Mouse (Mus musculus) heart, adult 2 months (tissue): Measurements from ENCODE around the gene Trpv2. TPM values are rescaled to one million over a fixed set of nuclear protein-coding genes. Genes with fewer than 3 reads are reported as not detected.
A peak's percentile ranks its signal among the peaks of the same experiment; 100 is the strongest.

ENCODE experiments used
- DNase-seq, 2 experiments: peaks; one replicate each; pipeline ENCODE4 v3.0.0; 2021
- H3K27ac ChIP-seq: fragments of 200-600 bp; 2 replicates; pipeline ENCODE4 v1.8.1; 2022
- H3K27me3 ChIP-seq: fragments of 200-500 bp; 2 replicates; pipeline ENCODE4 v1.6.1; 2012; ENCODE audit warnings: mild to moderate bottlenecking, low read length, inconsistent platforms, mixed read lengths; ENCODE audit not compliant: control insufficient read depth, insufficient read depth
- H3K36me3 ChIP-seq: fragments of 200-500 bp; 2 replicates; pipeline ENCODE4 v1.6.1; 2012; ENCODE audit warnings: low read length, inconsistent platforms; ENCODE audit not compliant: control insufficient read depth, insufficient read depth
- H3K4me1 ChIP-seq: fragments of 200-500 bp; 2 replicates; pipeline ENCODE4 v1.6.1; 2011; ENCODE audit warnings: low read length; ENCODE audit not compliant: control insufficient read depth, insufficient read depth
- H3K4me3 ChIP-seq: fragments of 200-600 bp; 2 replicates; pipeline ENCODE4 v1.8.1; 2022
- H3K79me2 ChIP-seq: fragments of 200-500 bp; replicated peaks from 2 replicates; pipeline ENCODE4 v1.6.1; 2012; ENCODE audit warnings: mild to moderate bottlenecking, inconsistent platforms, low read length, moderate library complexity, mixed read lengths; ENCODE audit not compliant: control insufficient read depth, insufficient read depth
- H3K9ac ChIP-seq: fragments of 200-500 bp; 2 replicates; pipeline ENCODE4 v1.6.1; 2012; ENCODE audit warnings: low read depth, mild to moderate bottlenecking, control low read depth, inconsistent platforms, low read length, mixed read lengths
- CTCF ChIP-seq: fragments of 200-600 bp; IDR thresholded peaks from 2 replicates; pipeline ENCODE4 v1.8.1; 2022; ENCODE audit warnings: antibody characterized with exemption, mild to moderate bottlenecking, moderate library complexity
- EP300 ChIP-seq: fragments of 200-500 bp; IDR thresholded peaks from 2 replicates; pipeline ENCODE4 v1.6.1; 2011; ENCODE audit warnings: low read depth, low read length, control low read depth; ENCODE audit not compliant: insufficient read depth
- POLR2A ChIP-seq: fragments of 200-500 bp; IDR thresholded peaks from 2 replicates; pipeline ENCODE4 v1.6.1; 2011; ENCODE audit warnings: mild to moderate bottlenecking, low read depth, low read length, control low read depth; ENCODE audit not compliant: insufficient read depth
- WGBS: fragments of 180-500 bp; shearing (Covaris S2); methylation state at CpG from one replicate; pipeline ENCODE4 v1.1.7; 2018; 5-methylcytosine and 5-hydroxymethylcytosine counted together
- intact Hi-C: fragments of 180-260 bp; cut with DNase I; formaldehyde crosslinking; loops from one replicate; pipeline ENCODE4 v1.15.1; 2025
- polyA plus RNA-seq: library from polyadenylated mRNA; depleted of rRNA; stranded (reverse); fragments of >200 nt; gene quantifications from 2 replicates; pipeline ENCODE4 v1.2.3, GENCODE M21; 2012
- total RNA-seq, 2 experiments: library from RNA; stranded (reverse); gene quantifications; 2 replicates each; pipeline ENCODE4 v1.2.3; 2021

The Trpv2 gene
- total and polyA plus RNA-seq, 3 experiments = 2.6 to 4.6 (median 3.5) TPM

GRCm38 (mm10) chr11:62631138-62631537 lies 56.9 kb downstream of the Trpv2 start:
- H3K4me1 ChIP-seq = peaks cover 13% of the 10 kb centered on the region
- intact Hi-C loops = loop anchor here (2.0 kb wide), 1 partner anchor 18 kb away; the partner anchor contains the start of genes Lrrc75a and Mmgt2
- no peak overlapping the region for H3K4me3 ChIP-seq
- 80% methylated on average over 4 of the region's 4 CpGs for WGBS
- DNase-seq = no peak
- no peaks in the 10 kb centered on the region for H3K79me2 ChIP-seq
- TF ChIP-seq EP300 (no peak), POLR2A (no peak), CTCF (no peak)
- H3K9ac ChIP-seq = no peak overlapping the region
- H3K36me3 ChIP-seq = no peaks in the 10 kb centered on the region
- no peaks in the 10 kb centered on the region for H3K27me3 ChIP-seq
- H3K27ac ChIP-seq = no peak overlapping the region

GRCm38 (mm10) chr11:62635406-62635805 lies 61.1 kb downstream of the Trpv2 start:
- Histone ChIP-seq H3K79me2 (no peaks in the 10 kb centered on the region), H3K27ac (peak overlapping the region; percentile 65), H3K9ac (no peak overlapping the region), H3K4me3 (no peak overlapping the region), H3K4me1 (peaks cover 8% of the 10 kb centered on the region), H3K36me3 (no peaks in the 10 kb centered on the region), H3K27me3 (no peaks in the 10 kb centered on the region)
- WGBS = 36% methylated on average over 3 of the region's 3 CpGs
- DNase-seq = peak in 1 of 2 experiments; percentile 37
- TF ChIP-seq EP300 = no peak
- TF ChIP-seq POLR2A = no peak
- TF ChIP-seq CTCF = no peak
- intact Hi-C loops = no loop called here

GRCm38 (mm10) chr11:62636105-62636839 lies 62.0 kb downstream of the Trpv2 start:
- Histone ChIP-seq H3K4me1 (peaks cover 8% of the 10 kb centered on the region), H3K36me3 (no peaks in the 10 kb centered on the region), H3K27me3 (no peaks in the 10 kb centered on the region), H3K27ac (peak overlapping the region; percentile 65), H3K4me3 (no peak overlapping the region), H3K79me2 (no peaks in the 10 kb centered on the region), H3K9ac (no peak overlapping the region)
- intact Hi-C loops = no loop called here
- TF ChIP-seq EP300 (no peak), CTCF (no peak), POLR2A (no peak)
- WGBS = 22% methylated on average over 11 of the region's 11 CpGs
- DNase-seq = no peak

GRCm38 (mm10) chr11:62636840-62637221 lies 62.5 kb downstream of the Trpv2 start:
- Histone ChIP-seq H3K4me1 (peaks cover 9% of the 10 kb centered on the region), H3K27me3 (no peaks in the 10 kb centered on the region), H3K79me2 (no peaks in the 10 kb centered on the region), H3K36me3 (no peaks in the 10 kb centered on the region), H3K27ac (peak overlapping the region; percentile 65), H3K4me3 (no peak overlapping the region), H3K9ac (no peak overlapping the region)
- intact Hi-C loops = no loop called here
- TF ChIP-seq EP300 (no peak), POLR2A (peak; percentile 44; the same call in 1 of the 2 replicates), CTCF (no peak)
- peak in 1 of 2 experiments; percentile 62 for DNase-seq
- 40% methylated on average over 3 of the region's 3 CpGs for WGBS

- Histone ChIP-seq H3K79me2 (no peaks in the 10 kb centered on the region), H3K4me3 (no peak overlapping the region), H3K27me3 (no peaks in the 10 kb centered on the region), H3K9ac (no peak overlapping the region), H3K36me3 (no peaks in the 10 kb centered on the region), H3K4me1 (peaks cover 12% of the 10 kb centered on the region), H3K27ac (peak overlapping the region; percentile 55)
- DNase-seq = no peak
- WGBS = 62% methylated on average over 5 of the region's 5 CpGs
- intact Hi-C loops = no loop called here
- TF ChIP-seq CTCF = no peak
- no peak for TF ChIP-seq POLR2A
- TF ChIP-seq EP300 = no peak
Measured at GRCm38 (mm10) chr11:62637401-62637800, 63.1 kb downstream of the Trpv2 start.

- Histone ChIP-seq H3K36me3 (no peaks in the 10 kb centered on the region), H3K27ac (no peak overlapping the region), H3K4me3 (no peak overlapping the region), H3K9ac (no peak overlapping the region), H3K4me1 (peaks cover 15% of the 10 kb centered on the region), H3K27me3 (no peaks in the 10 kb centered on the region), H3K79me2 (no peaks in the 10 kb centered on the region)
- no peak for TF ChIP-seq CTCF
- no peak for TF ChIP-seq EP300
- no peak for TF ChIP-seq POLR2A
- intact Hi-C loops = no loop called here
- DNase-seq = no peak
- 86% methylated on average over 6 of the region's 6 CpGs for WGBS
Measured at GRCm38 (mm10) chr11:62637806-62638205, 63.5 kb downstream of the Trpv2 start.
